Mouse (Mus musculus): ENCODE data around the gene Eif2ak1. TPM values are rescaled to one million over a fixed set of nuclear protein-coding genes. Genes with fewer than 3 reads are reported as not detected.

Eif2ak1 gene
- polyA plus RNA-seq, 1 experiment from 2014 or later = 46.3 TPM

GRCm38 (mm10) chr5:143908926-143909325, 91.3 kb downstream of the Eif2ak1 start:
- Histone ChIP-seq H3K9ac (replicated peaks) (peak overlapping the region; percentile 77), H3K27ac (peak overlapping the region; percentile 85), H3K4me2 (replicated peaks) (peak overlapping the region; percentile 80), H3K4me1 (replicated peaks) (peaks cover 28% of the 10 kb centered on the region), H3K27me3 (no peaks in the 10 kb centered on the region), H3K9me3 (no peaks in the 10 kb centered on the region), H3K36me3 (peaks cover 31% of the 10 kb centered on the region), H3K4me3 (replicated peaks) (peak overlapping the region; percentile 63)
- no peak for ATAC-seq
- WGBS = 6% methylated on average over 9 of the region's 9 CpGs

DNA sequence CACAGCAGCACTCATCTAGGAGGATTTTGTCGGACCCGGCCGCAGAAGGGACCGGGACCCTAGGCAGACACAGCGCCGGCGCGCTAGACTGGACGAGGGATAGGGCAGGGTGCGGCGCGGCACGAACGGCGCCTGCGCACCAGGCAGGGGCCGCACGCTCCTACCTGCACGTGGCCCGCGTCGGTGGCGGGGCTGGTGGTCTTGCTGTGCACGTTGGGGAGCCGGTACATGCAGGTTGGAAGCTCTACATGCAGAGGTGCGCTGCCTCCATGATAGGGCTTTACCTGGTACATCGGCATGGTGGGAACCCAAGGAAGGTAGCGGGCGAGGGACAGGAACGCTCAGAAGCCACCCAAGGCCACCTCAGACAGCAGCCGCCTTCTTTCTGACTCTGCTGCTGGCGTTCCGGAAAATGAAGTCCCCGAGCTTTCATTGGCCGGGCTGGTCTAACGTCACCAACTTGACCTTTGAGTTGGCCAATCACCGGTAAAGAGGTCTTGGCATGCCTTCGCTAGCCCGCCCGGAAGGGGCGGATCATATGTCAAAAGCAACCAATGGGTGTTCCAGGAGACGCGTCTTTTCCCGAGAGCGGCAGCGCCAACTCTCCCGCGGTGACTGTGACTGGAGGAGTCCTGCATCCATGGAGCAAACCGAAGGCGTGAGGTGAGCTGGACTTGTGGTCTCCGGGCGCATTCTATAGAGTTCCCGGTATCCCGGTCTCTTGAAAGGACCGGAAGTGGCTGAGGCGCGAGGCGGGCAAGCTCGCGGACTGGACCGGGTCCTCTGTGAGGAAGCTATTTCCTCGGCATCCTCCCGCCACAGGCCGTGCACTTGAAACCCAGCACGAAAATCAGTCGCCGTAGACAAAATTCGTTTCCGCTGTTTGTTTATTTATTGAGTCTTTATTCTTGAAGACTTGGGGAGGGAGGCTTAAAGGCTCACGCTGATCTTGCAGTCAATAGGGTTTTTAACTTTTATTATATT, 92.1 kb downstream of the Eif2ak1 start, which contains the start of the genes Aimp2 and Pms2:
Gene Aimp2, minus strand, starts transcription at position 431 of the 984 bp plus-strand sequence.
Gene Pms2, plus strand, starts transcription at position 548 of the 984 bp plus-strand sequence.
- ATAC-seq = peak; percentile 100
- Histone ChIP-seq H3K27me3 (no peaks in the 10 kb centered on the region), H3K36me3 (peaks cover 28% of the 10 kb centered on the region), H3K27ac (peak within 1 kb of the TSS; percentile 85), H3K4me3 (replicated peaks) (peak within 1 kb of the TSS; percentile 63), H3K4me2 (replicated peaks) (peak within 1 kb of the TSS; percentile 80), H3K9ac (replicated peaks) (peak within 1 kb of the TSS; percentile 77), H3K9me3 (no peaks in the 10 kb centered on the region), H3K4me1 (replicated peaks) (peaks cover 28% of the 10 kb centered on the region)
- WGBS = under 1% methylated on average over 70 of the region's 70 CpGs

DNA sequence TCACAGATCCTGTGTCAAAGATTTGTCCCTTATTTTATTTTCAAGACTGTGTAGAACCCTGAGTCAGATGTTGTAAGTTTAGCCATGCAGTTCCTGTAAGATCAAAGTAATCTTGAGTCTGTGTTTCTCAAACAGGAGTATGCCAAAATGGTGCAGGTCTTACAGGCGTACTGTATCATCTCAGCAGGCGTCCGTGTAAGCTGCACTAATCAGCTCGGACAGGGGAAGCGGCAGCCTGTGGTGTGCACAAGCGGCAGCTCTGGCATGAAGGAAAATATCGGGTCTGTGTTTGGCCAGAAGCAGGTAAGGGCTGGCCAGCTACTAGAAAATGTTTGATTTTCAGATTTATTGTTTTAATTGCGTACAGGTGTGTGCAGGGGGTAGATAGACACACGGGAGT, 98.6 kb downstream of the Eif2ak1 start:
- WGBS = 92% methylated on average over 9 of the region's 9 CpGs
- no peak overlapping the region for H3K27ac ChIP-seq
- no peaks in the 10 kb centered on the region for H3K9me3 ChIP-seq
- H3K4me2 ChIP-seq (replicated peaks) = no peak overlapping the region
- H3K27me3 ChIP-seq = no peaks in the 10 kb centered on the region
- peaks cover under 1% of the 10 kb centered on the region for H3K4me1 ChIP-seq (replicated peaks)
- ATAC-seq = no peak
- H3K36me3 ChIP-seq = peaks cover 50% of the 10 kb centered on the region
- H3K4me3 ChIP-seq (replicated peaks) = no peak overlapping the region
- H3K9ac ChIP-seq (replicated peaks) = no peak overlapping the region

GRCm38 (mm10) chr5:143917418-143917817, 99.8 kb downstream of the Eif2ak1 start:
- Histone ChIP-seq H3K9ac (replicated peaks) (no peak overlapping the region), H3K36me3 (peaks cover 58% of the 10 kb centered on the region), H3K27ac (no peak overlapping the region), H3K27me3 (no peaks in the 10 kb centered on the region), H3K4me3 (replicated peaks) (no peak overlapping the region), H3K4me1 (replicated peaks) (no peaks in the 10 kb centered on the region), H3K4me2 (replicated peaks) (no peak overlapping the region), H3K9me3 (no peaks in the 10 kb centered on the region)
- no peak for ATAC-seq
- 51% methylated on average over 5 of the region's 5 CpGs for WGBS

- no peak for ATAC-seq
- Histone ChIP-seq H3K36me3 (peaks cover 65% of the 10 kb centered on the region), H3K4me3 (replicated peaks) (no peak overlapping the region), H3K4me2 (replicated peaks) (no peak overlapping the region), H3K27me3 (no peaks in the 10 kb centered on the region), H3K9me3 (no peaks in the 10 kb centered on the region), H3K4me1 (replicated peaks) (no peaks in the 10 kb centered on the region), H3K9ac (replicated peaks) (no peak overlapping the region), H3K27ac (no peak overlapping the region)
- WGBS = 91% methylated on average over 3 of the region's 3 CpGs
These were observed 100.5 kb downstream of the Eif2ak1 start for GRCm38 (mm10) chr5:143918120-143918519.

DNA sequence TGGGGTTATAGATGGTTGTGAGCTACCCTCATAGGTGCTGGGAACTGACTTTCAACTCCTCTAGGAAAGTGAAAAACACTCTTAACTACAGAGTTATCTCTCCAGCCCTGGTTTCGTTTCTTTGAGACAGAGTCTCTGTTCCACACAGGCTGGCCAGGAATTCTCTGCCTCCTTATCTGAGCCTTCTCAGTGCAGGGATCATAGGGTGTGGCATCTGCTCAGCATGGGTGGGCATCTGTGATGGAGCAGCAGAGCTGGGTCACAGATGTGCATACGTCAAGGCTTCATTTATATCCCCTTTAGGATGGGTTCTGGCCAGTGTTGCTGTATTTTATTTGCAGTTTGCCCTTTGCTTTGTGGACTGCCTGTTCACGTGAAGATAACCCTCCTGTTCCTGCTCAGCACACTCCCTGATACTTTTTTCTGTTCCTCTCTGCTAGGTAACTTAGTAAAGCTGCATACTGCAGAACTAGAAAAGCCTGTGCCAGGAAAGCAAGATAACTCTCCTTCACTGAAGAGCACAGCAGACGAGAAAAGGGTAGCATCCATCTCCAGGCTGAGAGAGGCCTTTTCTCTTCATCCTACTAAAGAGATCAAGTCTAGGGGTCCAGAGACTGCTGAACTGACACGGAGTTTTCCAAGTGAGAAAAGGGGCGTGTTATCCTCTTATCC, 107.3 kb downstream of the Eif2ak1 start:
- no peak overlapping the region for H3K9ac ChIP-seq (replicated peaks)
- H3K4me3 ChIP-seq (replicated peaks) = no peak overlapping the region
- H3K27me3 ChIP-seq = no peaks in the 10 kb centered on the region
- ATAC-seq = no peak
- no peak overlapping the region for H3K27ac ChIP-seq
- 89% methylated on average over 6 of the region's 6 CpGs for WGBS
- H3K9me3 ChIP-seq = no peaks in the 10 kb centered on the region
- peaks cover 83% of the 10 kb centered on the region for H3K36me3 ChIP-seq
- no peak overlapping the region for H3K4me2 ChIP-seq (replicated peaks)
- no peaks in the 10 kb centered on the region for H3K4me1 ChIP-seq (replicated peaks)

- WGBS = 95% methylated on average over 8 of the region's 8 CpGs
- Histone ChIP-seq H3K9me3 (no peaks in the 10 kb centered on the region), H3K27ac (no peak within 1 kb of the TSS), H3K4me2 (replicated peaks) (no peak within 1 kb of the TSS), H3K9ac (replicated peaks) (no peak within 1 kb of the TSS), H3K27me3 (no peaks in the 10 kb centered on the region), H3K4me3 (replicated peaks) (no peak within 1 kb of the TSS), H3K4me1 (replicated peaks) (no peaks in the 10 kb centered on the region), H3K36me3 (peaks cover 85% of the 10 kb centered on the region)
- ATAC-seq = no peak
These were observed 110.3 kb downstream of the Eif2ak1 start, which contains the start of gene Gm42421 for GRCm38 (mm10) chr5:143927875-143928274. TSS of gene Gm42421 (plus strand) at chr5:143928175.

GRCm38 (mm10) chr5:143929291-143929690, 111.7 kb downstream of the Eif2ak1 start:
- H3K36me3 ChIP-seq = peaks cover 73% of the 10 kb centered on the region
- H3K4me2 ChIP-seq (replicated peaks) = no peak overlapping the region
- no peak overlapping the region for H3K27ac ChIP-seq
- H3K4me1 ChIP-seq (replicated peaks) = no peaks in the 10 kb centered on the region
- WGBS = 96% methylated on average over 4 of the region's 4 CpGs
- H3K9me3 ChIP-seq = no peaks in the 10 kb centered on the region
- no peak overlapping the region for H3K4me3 ChIP-seq (replicated peaks)
- ATAC-seq = no peak
- no peaks in the 10 kb centered on the region for H3K27me3 ChIP-seq
- H3K9ac ChIP-seq (replicated peaks) = no peak overlapping the region

GRCm38 (mm10) chr5:143930656-143931055, 113.1 kb downstream of the Eif2ak1 start:
- Histone ChIP-seq H3K4me3 (replicated peaks) (no peak overlapping the region), H3K4me2 (replicated peaks) (no peak overlapping the region), H3K27ac (no peak overlapping the region), H3K9ac (replicated peaks) (no peak overlapping the region), H3K4me1 (replicated peaks) (no peaks in the 10 kb centered on the region), H3K9me3 (no peaks in the 10 kb centered on the region), H3K27me3 (no peaks in the 10 kb centered on the region), H3K36me3 (peaks cover 60% of the 10 kb centered on the region)
- no peak for ATAC-seq
- WGBS = 97% methylated on average over 12 of the region's 12 CpGs

GRCm38 (mm10) chr5:143931863-143932580, 114.4 kb downstream of the Eif2ak1 start:
- Histone ChIP-seq H3K9ac (replicated peaks) (no peak overlapping the region), H3K4me2 (replicated peaks) (no peak overlapping the region), H3K27me3 (no peaks in the 10 kb centered on the region), H3K36me3 (peaks cover 46% of the 10 kb centered on the region), H3K9me3 (no peaks in the 10 kb centered on the region), H3K4me1 (replicated peaks) (no peaks in the 10 kb centered on the region), H3K4me3 (replicated peaks) (no peak overlapping the region), H3K27ac (no peak overlapping the region)
- 94% methylated on average over 6 of the region's 6 CpGs for WGBS
- ATAC-seq = no peak

GRCm38 (mm10) chr5:143932831-143933230, 115.2 kb downstream of the Eif2ak1 start, which contains the start of gene Rsph10b:
TSS of gene Rsph10b (plus strand) at chr5:143933035.
- Histone ChIP-seq H3K4me2 (replicated peaks) (0 out of 2 replicates have a peak within 1 kb of the TSS, but pooled peaks have one; percentile 17), H3K4me3 (replicated peaks) (no peak within 1 kb of the TSS), H3K36me3 (peaks cover 42% of the 10 kb centered on the region), H3K27ac (no peak within 1 kb of the TSS), H3K9ac (replicated peaks) (no peak within 1 kb of the TSS), H3K9me3 (no peaks in the 10 kb centered on the region), H3K27me3 (no peaks in the 10 kb centered on the region), H3K4me1 (replicated peaks) (no peaks in the 10 kb centered on the region)
- WGBS = 14% methylated on average over 8 of the region's 8 CpGs
- 0 out of 2 replicates have a peak, but pooled peaks have one; percentile 17 for ATAC-seq
